Mouse (Mus musculus) mouse embryonic stem cell (cell line): ENCODE measurements at regions not wholly inside any gene's neighbourhood (a gene's known extent, or its start where the extent isn't known, plus 50 kb on each side); places are given as distances from the start of the nearest gene placed in this dataset.

ENCODE experiments used
- in situ Hi-C, 2 experiments: fragments of 300-500 bp; cut with MboI; formaldehyde crosslinking; loops; 1 replicate in 1 of 2; 3 replicates in 1 of 2; pipeline ENCODE4 v1.14.3; 2019 to 2020; ENCODE audit warnings: low sequenced_read_pairs in 2 of 2, low pct_unique_long_range_greater_than_20kb in 1 of 2, mixed read lengths in 1 of 2; ENCODE audit not compliant: unreplicated experiment in 1 of 2

GRCm38 (mm10) chr17:47123576-47123975, 113.2 kb upstream of the Ubr2 start:
- in situ Hi-C loops = no loop called here

DNA sequence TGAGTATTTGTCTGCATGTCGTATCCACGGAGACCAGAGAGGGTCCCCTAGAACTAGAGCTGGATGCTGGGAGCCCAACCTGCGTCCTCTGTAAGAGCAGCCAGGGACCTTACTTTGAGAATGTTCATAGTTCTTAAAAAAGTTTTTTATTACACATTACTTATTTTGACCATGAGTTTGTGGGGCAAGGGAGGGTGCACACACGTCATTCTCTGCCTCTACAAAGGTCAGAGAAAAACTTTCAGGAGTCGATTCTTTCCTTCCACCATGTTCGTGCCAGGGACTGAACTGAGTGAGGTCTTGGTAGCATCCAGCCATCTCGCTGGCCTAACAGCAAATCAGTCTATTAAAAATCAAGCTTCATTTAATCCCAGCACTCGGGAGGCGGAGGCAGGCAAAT, 111.9 kb upstream of the Ubr2 start:
- in situ Hi-C loops = no loop called here

DNA sequence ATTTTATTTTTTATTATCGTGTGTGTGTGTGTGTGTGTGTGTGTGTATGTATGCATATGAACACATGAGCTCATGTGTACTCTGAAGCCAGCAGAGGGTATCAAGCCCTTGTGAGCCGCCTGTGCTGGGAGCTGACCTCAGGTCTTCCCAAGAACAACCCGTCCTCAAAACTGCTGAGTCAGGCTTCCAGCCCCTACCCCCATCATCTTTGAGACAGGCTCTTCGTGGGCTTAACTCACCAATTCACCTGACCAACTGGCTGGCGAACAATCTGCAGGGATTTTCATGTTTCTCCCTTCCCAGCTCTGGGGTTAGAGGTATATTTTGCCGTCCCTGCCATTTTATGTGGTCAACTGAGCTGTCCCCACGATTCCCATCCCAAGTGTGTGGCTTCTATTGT, 107.7 kb upstream of the Ubr2 start:
- in situ Hi-C loops = no loop called here

DNA sequence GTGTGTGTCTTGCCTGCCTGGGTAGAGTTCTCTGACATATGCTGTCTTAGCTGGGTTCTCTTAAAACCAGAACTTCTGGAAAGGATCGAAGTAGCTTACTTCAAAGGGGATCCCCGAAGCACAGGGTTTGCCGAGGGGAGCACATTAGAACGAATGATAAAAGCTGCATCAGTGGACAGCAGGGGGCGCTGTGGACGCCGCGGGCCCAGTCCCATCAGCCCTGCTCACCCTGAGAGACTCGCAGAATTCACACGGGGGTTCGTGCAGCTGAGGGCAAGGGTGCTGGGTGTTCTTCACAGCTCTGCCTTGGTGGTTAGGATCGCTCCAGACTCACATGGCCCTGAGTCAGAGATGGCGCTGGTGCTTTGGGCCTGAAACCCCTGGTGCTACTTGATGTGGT, 105.4 kb upstream of the Ubr2 start:
- in situ Hi-C loops = no loop called here

DNA sequence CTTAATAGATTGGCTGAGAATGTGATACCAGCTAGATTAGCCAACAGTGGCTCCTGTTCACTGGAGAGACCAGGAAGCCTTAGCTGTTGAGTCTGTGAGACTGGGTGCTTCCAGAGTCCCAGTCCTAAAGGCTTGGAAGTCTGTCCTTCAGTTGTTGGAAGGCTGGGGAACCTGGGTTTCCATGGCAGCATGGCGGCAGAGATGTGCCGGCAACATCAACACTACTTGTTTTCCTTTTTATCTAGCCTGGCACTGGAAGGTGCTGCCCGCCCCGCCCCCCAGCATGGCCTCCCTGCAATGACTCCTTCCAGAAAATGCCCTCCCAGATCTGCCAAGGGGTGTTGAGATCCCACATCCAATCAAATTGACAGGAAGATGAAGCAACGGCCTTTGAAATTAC, 104.8 kb upstream of the Ubr2 start:
- in situ Hi-C loops = no loop called here

- in situ Hi-C loops = no loop called here
Measured at GRCm38 (mm10) chr17:47114736-47115135, 104.4 kb upstream of the Ubr2 start.

DNA sequence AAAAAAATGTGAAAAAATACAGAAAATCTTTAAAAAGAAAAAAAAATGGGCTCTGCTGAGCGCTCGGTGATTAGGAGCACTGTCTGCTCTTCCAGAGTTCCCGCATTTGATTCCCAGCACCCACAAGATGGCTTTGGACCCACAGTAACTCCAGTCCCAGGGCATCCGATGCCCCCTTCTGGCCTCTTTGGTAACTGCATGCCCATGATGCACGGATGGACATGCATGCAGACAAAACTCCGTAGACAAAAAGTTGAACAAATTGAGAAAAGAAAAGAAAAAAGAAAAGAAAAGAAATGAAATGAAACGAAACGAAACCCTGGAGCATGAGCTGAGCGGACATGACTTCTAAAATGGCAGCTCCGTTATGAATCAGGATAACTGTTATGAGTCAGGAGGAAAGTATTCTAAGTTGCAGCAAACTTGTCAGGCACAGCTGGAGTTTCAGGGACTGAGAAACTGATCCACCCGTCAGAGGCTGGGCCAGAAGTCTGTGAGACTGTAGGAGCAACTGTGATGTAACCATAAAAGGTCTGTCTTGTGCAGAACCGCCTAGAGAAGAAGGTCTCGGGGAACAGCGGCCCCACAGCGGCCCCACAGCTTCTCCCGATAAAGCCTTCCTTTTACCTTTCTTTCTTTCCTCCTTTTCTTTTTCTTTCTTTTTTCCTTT, 102.3 kb upstream of the Ubr2 start:
- in situ Hi-C loops = no loop called here

- in situ Hi-C loops = no loop called here
Measured at GRCm38 (mm10) chr17:47110836-47111235, 100.5 kb upstream of the Ubr2 start.

- in situ Hi-C loops = no loop called here
Measured at GRCm38 (mm10) chr17:47104328-47104727, 94.0 kb upstream of the Ubr2 start.

DNA sequence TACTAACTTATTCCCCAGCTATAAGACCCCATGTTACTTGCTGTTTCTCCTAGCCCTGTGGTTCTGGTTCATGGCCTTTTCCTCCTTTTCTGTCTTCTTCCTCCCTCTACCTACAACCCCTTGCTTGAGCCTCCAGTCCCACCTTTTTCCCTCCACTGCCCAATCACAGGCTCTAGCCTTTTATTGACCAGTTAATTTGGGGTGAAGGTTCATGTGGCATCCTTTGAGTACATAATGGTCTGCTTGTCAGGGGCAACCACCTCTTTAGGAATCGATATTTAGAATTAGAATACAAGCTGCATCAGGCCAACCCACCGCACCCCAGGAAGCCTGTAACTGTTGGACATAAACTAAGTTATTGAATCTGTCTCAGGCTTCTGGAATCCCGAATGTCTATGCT, 84.8 kb upstream of the Ubr2 start:
- in situ Hi-C loops = loop anchor here in 1 of 2 experiments (25.0 kb wide), 1 partner anchor 733 kb away; no protein-coding TSS in a partner anchor

DNA sequence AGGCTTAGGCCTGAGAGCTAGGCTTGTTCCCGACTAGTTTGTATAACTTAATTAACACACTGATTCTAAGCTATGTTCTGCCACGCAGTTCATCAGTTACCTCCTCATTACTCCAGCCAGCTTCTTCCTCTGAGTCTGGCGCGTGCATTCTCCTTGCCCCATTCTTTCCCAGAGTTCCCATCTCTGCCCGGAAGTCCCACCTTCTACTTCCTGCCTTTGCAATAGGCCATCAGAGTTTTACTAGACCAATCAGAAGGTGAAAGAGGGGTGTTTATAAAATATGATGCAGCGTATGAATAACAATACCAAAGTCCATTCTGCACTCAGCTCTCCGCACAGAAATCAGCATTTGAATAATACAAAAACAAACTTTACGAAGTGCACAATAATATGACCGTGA, 81.7 kb upstream of the Ubr2 start:
- in situ Hi-C loops = loop anchor here in 1 of 2 experiments (25.0 kb wide), 1 partner anchor 730 kb away; no protein-coding TSS in a partner anchor

- in situ Hi-C loops = loop anchor here in 1 of 2 experiments (25.0 kb wide), 1 partner anchor 727 kb away; no protein-coding TSS in a partner anchor
Measured at GRCm38 (mm10) chr17:47089769-47090168, 79.4 kb upstream of the Ubr2 start.

GRCm38 (mm10) chr17:47069206-47069605, 58.9 kb upstream of the Ubr2 start:
- in situ Hi-C loops = no loop called here

- in situ Hi-C loops = no loop called here
Measured at GRCm38 (mm10) chr17:47065307-47065901, 55.0 kb upstream of the Ubr2 start.

- in situ Hi-C loops = no loop called here
Measured at GRCm38 (mm10) chr17:47064592-47065306, 54.4 kb upstream of the Ubr2 start.

- in situ Hi-C loops = no loop called here
Measured at GRCm38 (mm10) chr17:47064006-47064405, 53.6 kb upstream of the Ubr2 start.

GRCm38 (mm10) chr17:47061031-47061620, 50.8 kb upstream of the Ubr2 start:
- in situ Hi-C loops = no loop called here
